Mouse (Mus musculus): ENCODE data around the gene Acvrl1. TPM values are rescaled to one million over a fixed set of nuclear protein-coding genes. Genes with fewer than 3 reads are reported as not detected.
"Not testable (repeated sequence)": the region's sequence is repeated elsewhere in the genome, so short reads cannot be mapped to it uniquely, and the experiment has no call there.

Acvrl1 gene
- polyA plus RNA-seq, 1 experiment from 2014 or later: 2.5 TPM

GRCm38 (mm10) chr15:101100996-101101395 lies 27.3 kb upstream of the Acvrl1 start:
- no peak overlapping the region for H3K9ac ChIP-seq (ENCODE audit: low read depth, low read length)
- no peaks in the 10 kb centered on the region for H3K9me3 ChIP-seq (ENCODE audit: control insufficient read depth, low read length)
- 71% methylated on average over 3 of the region's 3 CpGs for WGBS

GRCm38 (mm10) chr15:101103605-101104304 lies 24.6 kb upstream of the Acvrl1 start:
- Histone ChIP-seq H3K4me1 (replicated peaks; ENCODE audit: control insufficient read depth, insufficient read depth, low read length) (no peaks in the 10 kb centered on the region), H3K27me3 (replicated peaks; ENCODE audit: control insufficient read depth, insufficient read depth, low read length) (peaks cover 8% of the 10 kb centered on the region), H3K9ac (ENCODE audit: low read depth, low read length) (no peak overlapping the region), H3K27ac (ENCODE audit: low read depth, low read length) (no peak overlapping the region), H3K4me3 (ENCODE audit: low read depth, low read length) (no peak overlapping the region), H3K36me3 (ENCODE audit: control insufficient read depth, insufficient read depth, low read length) (no peaks in the 10 kb centered on the region), H3K9me3 (ENCODE audit: control insufficient read depth, low read length) (no peaks in the 10 kb centered on the region), H3K4me2 (no peak overlapping the region)
- WGBS: 73% methylated on average over 9 of the region's 9 CpGs
- DNase-seq (ENCODE audit: low spot score) (no peak), ATAC-seq (replicated peaks; ENCODE audit: low FRiP score) (no peak)

More at GRCm38 (mm10) chr15:101100996-101101395, 27.3 kb upstream of the Acvrl1 start:
- no peaks in the 10 kb centered on the region for H3K36me3 ChIP-seq (ENCODE audit: control insufficient read depth, insufficient read depth, low read length)
- DNase-seq (ENCODE audit: low spot score) (no peak), ATAC-seq (replicated peaks; ENCODE audit: low FRiP score) (no peak)
- H3K4me2 ChIP-seq: no peak overlapping the region
- 0 out of 2 replicates have a peak, but pooled peaks cover 2% of the 10 kb centered on the region for H3K4me1 ChIP-seq (replicated peaks; ENCODE audit: control insufficient read depth, insufficient read depth, low read length)
- H3K27me3 ChIP-seq (replicated peaks; ENCODE audit: control insufficient read depth, insufficient read depth, low read length): peaks cover 20% of the 10 kb centered on the region
- no peak overlapping the region for H3K27ac ChIP-seq (ENCODE audit: low read depth, low read length)
- no peak overlapping the region for H3K4me3 ChIP-seq (ENCODE audit: low read depth, low read length)

GRCm38 (mm10) chr15:101105496-101105994 lies 22.8 kb upstream of the Acvrl1 start:
- Histone ChIP-seq H3K4me1 (replicated peaks; ENCODE audit: control insufficient read depth, insufficient read depth, low read length) (no peaks in the 10 kb centered on the region), H3K4me3 (ENCODE audit: low read depth, low read length) (no peak overlapping the region), H3K27ac (ENCODE audit: low read depth, low read length) (no peak overlapping the region), H3K36me3 (ENCODE audit: control insufficient read depth, insufficient read depth, low read length) (no peaks in the 10 kb centered on the region), H3K9ac (ENCODE audit: low read depth, low read length) (no peak overlapping the region), H3K27me3 (replicated peaks; ENCODE audit: control insufficient read depth, insufficient read depth, low read length) (no peaks in the 10 kb centered on the region; the same call in 1 of the 2 replicates), H3K4me2 (peak overlapping the region; percentile 11; the same call in 1 of the 2 replicates), H3K9me3 (ENCODE audit: control insufficient read depth, low read length) (no peaks in the 10 kb centered on the region)
- 16% methylated on average over 12 of the region's 12 CpGs for WGBS
- DNase-seq (ENCODE audit: low spot score) (peak; percentile 63), ATAC-seq (replicated peaks; ENCODE audit: low FRiP score) (no peak; the same call in 1 of the 2 replicates)

- Histone ChIP-seq H3K4me1 (replicated peaks; ENCODE audit: control insufficient read depth, insufficient read depth, low read length) (no peaks in the 10 kb centered on the region), H3K4me3 (ENCODE audit: low read depth, low read length) (no peak overlapping the region), H3K9ac (ENCODE audit: low read depth, low read length) (no peak overlapping the region), H3K36me3 (ENCODE audit: control insufficient read depth, insufficient read depth, low read length) (no peaks in the 10 kb centered on the region), H3K27me3 (replicated peaks; ENCODE audit: control insufficient read depth, insufficient read depth, low read length) (peaks cover 3% of the 10 kb centered on the region; the same call in 1 of the 2 replicates), H3K4me2 (no peak overlapping the region), H3K27ac (ENCODE audit: low read depth, low read length) (no peak overlapping the region), H3K9me3 (ENCODE audit: control insufficient read depth, low read length) (no peaks in the 10 kb centered on the region)
- WGBS: 83% methylated on average over 10 of the region's 10 CpGs
- ATAC-seq (replicated peaks; ENCODE audit: low FRiP score) (no peak), DNase-seq (ENCODE audit: low spot score) (no peak)
These were observed 22.3 kb upstream of the Acvrl1 start for GRCm38 (mm10) chr15:101106011-101106410.

- 79% methylated on average over 5 of the region's 5 CpGs for WGBS
- no peaks in the 10 kb centered on the region for H3K36me3 ChIP-seq (ENCODE audit: control insufficient read depth, insufficient read depth, low read length)
- no peak for DNase-seq (ENCODE audit: low spot score)
- no peak for ATAC-seq (replicated peaks; ENCODE audit: low FRiP score)
- H3K27me3 ChIP-seq (replicated peaks; ENCODE audit: control insufficient read depth, insufficient read depth, low read length): peaks cover 3% of the 10 kb centered on the region; the same call in 1 of the 2 replicates
- no peaks in the 10 kb centered on the region for H3K4me1 ChIP-seq (replicated peaks; ENCODE audit: control insufficient read depth, insufficient read depth, low read length)
- no peak overlapping the region for H3K9ac ChIP-seq (ENCODE audit: low read depth, low read length)
- H3K4me3 ChIP-seq (ENCODE audit: low read depth, low read length): no peak overlapping the region
- no peak overlapping the region for H3K4me2 ChIP-seq
- H3K27ac ChIP-seq (ENCODE audit: low read depth, low read length): no peak overlapping the region
- H3K9me3 ChIP-seq (ENCODE audit: control insufficient read depth, low read length): no peaks in the 10 kb centered on the region
These were observed 20.2 kb upstream of the Acvrl1 start for GRCm38 (mm10) chr15:101107906-101108671.

- H3K9ac ChIP-seq (ENCODE audit: low read depth, low read length): no peak overlapping the region
- ATAC-seq (replicated peaks; ENCODE audit: low FRiP score) (peak; percentile 34; the same call in 1 of the 2 replicates), DNase-seq (ENCODE audit: low spot score) (no peak)
- H3K4me1 ChIP-seq (replicated peaks; ENCODE audit: control insufficient read depth, insufficient read depth, low read length): no peaks in the 10 kb centered on the region
- H3K27ac ChIP-seq (ENCODE audit: low read depth, low read length): peak overlapping the region; percentile 38
- WGBS: 43% methylated on average over 8 of the region's 8 CpGs
- H3K4me2 ChIP-seq: 0 out of 2 replicates have a peak overlapping the region, but pooled peaks have one; percentile 16
- H3K4me3 ChIP-seq (ENCODE audit: low read depth, low read length): no peak overlapping the region
- H3K36me3 ChIP-seq (ENCODE audit: control insufficient read depth, insufficient read depth, low read length): no peaks in the 10 kb centered on the region
- H3K9me3 ChIP-seq (ENCODE audit: control insufficient read depth, low read length): no peaks in the 10 kb centered on the region
- H3K27me3 ChIP-seq (replicated peaks; ENCODE audit: control insufficient read depth, insufficient read depth, low read length): peaks cover 3% of the 10 kb centered on the region; the same call in 1 of the 2 replicates
These were observed 15.1 kb upstream of the Acvrl1 start for GRCm38 (mm10) chr15:101113176-101113575.

- H3K27ac ChIP-seq (ENCODE audit: low read depth, low read length): peak overlapping the region; percentile 38; the same call in 1 of the 2 replicates
- H3K4me3 ChIP-seq (ENCODE audit: low read depth, low read length); H3K9me3 ChIP-seq (ENCODE audit: control insufficient read depth, low read length); H3K27me3 ChIP-seq (replicated peaks; ENCODE audit: control insufficient read depth, insufficient read depth, low read length); DNase-seq (ENCODE audit: low spot score); H3K9ac ChIP-seq (ENCODE audit: low read depth, low read length); H3K36me3 ChIP-seq (ENCODE audit: control insufficient read depth, insufficient read depth, low read length); H3K4me1 ChIP-seq (replicated peaks; ENCODE audit: control insufficient read depth, insufficient read depth, low read length); ATAC-seq (replicated peaks; ENCODE audit: low FRiP score); H3K4me2 ChIP-seq: not testable (repeated sequence)
- 75% methylated on average over 2 of the region's 2 CpGs for WGBS
These were observed 14.5 kb upstream of the Acvrl1 start for GRCm38 (mm10) chr15:101113778-101114177.

- Histone ChIP-seq H3K4me1 (replicated peaks; ENCODE audit: control insufficient read depth, insufficient read depth, low read length) (no peaks in the 10 kb centered on the region; the same call in 1 of the 2 replicates), H3K4me3 (ENCODE audit: low read depth, low read length) (no peak within 1 kb of the TSS), H3K27ac (ENCODE audit: low read depth, low read length) (no peak within 1 kb of the TSS), H3K9me3 (ENCODE audit: control insufficient read depth, low read length) (no peaks in the 10 kb centered on the region), H3K36me3 (ENCODE audit: control insufficient read depth, insufficient read depth, low read length) (no peaks in the 10 kb centered on the region), H3K9ac (ENCODE audit: low read depth, low read length) (no peak within 1 kb of the TSS), H3K27me3 (replicated peaks; ENCODE audit: control insufficient read depth, insufficient read depth, low read length) (peaks cover 3% of the 10 kb centered on the region; the same call in 1 of the 2 replicates), H3K4me2 (no peak within 1 kb of the TSS)
- WGBS: 79% methylated on average over 5 of the region's 5 CpGs
- ATAC-seq (replicated peaks; ENCODE audit: low FRiP score): no peak
- DNase-seq (ENCODE audit: low spot score): no peak
These were observed 12.7 kb upstream of the Acvrl1 start, which contains the start of gene Ankrd33 for GRCm38 (mm10) chr15:101115511-101116110. TSS of gene Ankrd33 (plus strand) at chr15:101115755.

Measured in liver, embryonic 11.5 days (tissue).